Mouse (Mus musculus): ENCODE measurements around the gene Alk. TPM values are rescaled to one million over a fixed set of nuclear protein-coding genes. Genes with fewer than 3 reads are reported as not detected.

Gene Alk
- polyA plus RNA-seq, 1 experiment from 2014 or later = 0.07 TPM

GRCm38 (mm10) chr17:72180200-72180599 is 424.2 kb downstream of the Alk start:
- H3K9me3 ChIP-seq (ENCODE audit: low read length) = no peaks in the 10 kb centered on the region
- H3K36me3 ChIP-seq (replicated peaks; ENCODE audit: insufficient read depth, low read length) = no peaks in the 10 kb centered on the region
- no peak overlapping the region for H3K4me3 ChIP-seq (ENCODE audit: low read depth, low read length)
- H3K9ac ChIP-seq (replicated peaks) = no peak overlapping the region
- no peak for ATAC-seq
- WGBS (ENCODE audit: insufficient replicate concordance) = 85% methylated on average over 9 of the region's 9 CpGs
- TF ChIP-seq EP300 (IDR thresholded peaks at IDR 0.05; ENCODE audit: low read depth) (no peak), CTCF (IDR thresholded peaks at IDR 0.05; ENCODE audit: low read depth) (no peak)
- H3K4me2 ChIP-seq (ENCODE audit: low read depth, low read length) = no peak overlapping the region
- no peaks in the 10 kb centered on the region for H3K27me3 ChIP-seq (ENCODE audit: insufficient read depth, low read length)
- no peak for DNase-seq
- no peak overlapping the region for H3K27ac ChIP-seq (ENCODE audit: low read depth)
- H3K4me1 ChIP-seq (ENCODE audit: insufficient read depth) = no peaks in the 10 kb centered on the region

GRCm38 (mm10) chr17:72179722-72180140 is 424.7 kb downstream of the Alk start:
- no peaks in the 10 kb centered on the region for H3K27me3 ChIP-seq (ENCODE audit: insufficient read depth, low read length)
- H3K9ac ChIP-seq (replicated peaks) = no peak overlapping the region
- H3K4me2 ChIP-seq (ENCODE audit: low read depth, low read length) = no peak overlapping the region
- TF ChIP-seq EP300 (IDR thresholded peaks at IDR 0.05; ENCODE audit: low read depth) = no peak
- TF ChIP-seq CTCF (IDR thresholded peaks at IDR 0.05; ENCODE audit: low read depth) = no peak
- no peaks in the 10 kb centered on the region for H3K9me3 ChIP-seq (ENCODE audit: low read length)
- H3K4me3 ChIP-seq (ENCODE audit: low read depth, low read length) = no peak overlapping the region
- H3K4me1 ChIP-seq (ENCODE audit: insufficient read depth) = no peaks in the 10 kb centered on the region
- WGBS (ENCODE audit: insufficient replicate concordance) = 50% methylated on average over 14 of the region's 14 CpGs
- H3K27ac ChIP-seq (ENCODE audit: low read depth) = no peak overlapping the region
- no peaks in the 10 kb centered on the region for H3K36me3 ChIP-seq (replicated peaks; ENCODE audit: insufficient read depth, low read length)
- ATAC-seq (no peak), DNase-seq (no peak)

GRCm38 (mm10) chr17:72173778-72174177 is 430.6 kb downstream of the Alk start:
- Histone ChIP-seq H3K4me3 (ENCODE audit: low read depth, low read length) (no peak overlapping the region), H3K27me3 (ENCODE audit: insufficient read depth, low read length) (no peaks in the 10 kb centered on the region), H3K9me3 (ENCODE audit: low read length) (no peaks in the 10 kb centered on the region), H3K4me2 (ENCODE audit: low read depth, low read length) (no peak overlapping the region), H3K9ac (replicated peaks) (no peak overlapping the region), H3K36me3 (replicated peaks; ENCODE audit: insufficient read depth, low read length) (no peaks in the 10 kb centered on the region), H3K27ac (ENCODE audit: low read depth) (no peak overlapping the region), H3K4me1 (ENCODE audit: insufficient read depth) (no peaks in the 10 kb centered on the region)
- 75% methylated on average over 3 of the region's 3 CpGs for WGBS (ENCODE audit: insufficient replicate concordance)
- ATAC-seq (no peak), DNase-seq (no peak)
- TF ChIP-seq CTCF (IDR thresholded peaks at IDR 0.05; ENCODE audit: low read depth) (no peak), EP300 (IDR thresholded peaks at IDR 0.05; ENCODE audit: low read depth) (no peak)

GRCm38 (mm10) chr17:72168152-72168551 is 436.3 kb downstream of the Alk start:
- no peak overlapping the region for H3K4me2 ChIP-seq (ENCODE audit: low read depth, low read length)
- DNase-seq = no peak
- H3K36me3 ChIP-seq (replicated peaks; ENCODE audit: insufficient read depth, low read length) = no peaks in the 10 kb centered on the region
- no peak overlapping the region for H3K27ac ChIP-seq (ENCODE audit: low read depth)
- TF ChIP-seq EP300 (IDR thresholded peaks at IDR 0.05; ENCODE audit: low read depth) (no peak), CTCF (IDR thresholded peaks at IDR 0.05; ENCODE audit: low read depth) (no peak)
- 70% methylated on average over 5 of the region's 5 CpGs for WGBS (ENCODE audit: insufficient replicate concordance)
- no peak overlapping the region for H3K4me3 ChIP-seq (ENCODE audit: low read depth, low read length)
- H3K27me3 ChIP-seq (ENCODE audit: insufficient read depth, low read length) = no peaks in the 10 kb centered on the region
- no peaks in the 10 kb centered on the region for H3K9me3 ChIP-seq (ENCODE audit: low read length)
- no peak overlapping the region for H3K9ac ChIP-seq (replicated peaks)
- ATAC-seq = no peak
- H3K4me1 ChIP-seq (ENCODE audit: insufficient read depth) = no peaks in the 10 kb centered on the region

GRCm38 (mm10) chr17:72158857-72159385 is 445.5 kb downstream of the Alk start:
- WGBS (ENCODE audit: insufficient replicate concordance) = 34% methylated on average over 5 of the region's 5 CpGs
- no peak for ATAC-seq
- H3K9me3 ChIP-seq (ENCODE audit: low read length) = no peaks in the 10 kb centered on the region

GRCm38 (mm10) chr17:72157830-72158629 is 446.4 kb downstream of the Alk start:
- no peaks in the 10 kb centered on the region for H3K36me3 ChIP-seq (replicated peaks; ENCODE audit: insufficient read depth, low read length)
- no peaks in the 10 kb centered on the region for H3K27me3 ChIP-seq (ENCODE audit: insufficient read depth, low read length)
- no peaks in the 10 kb centered on the region for H3K9me3 ChIP-seq (ENCODE audit: low read length)
- DNase-seq (no peak), ATAC-seq (no peak)
- H3K4me3 ChIP-seq (ENCODE audit: low read depth, low read length) = no peak overlapping the region
- no peak overlapping the region for H3K9ac ChIP-seq (replicated peaks)
- H3K4me1 ChIP-seq (ENCODE audit: insufficient read depth) = no peaks in the 10 kb centered on the region
- H3K27ac ChIP-seq (ENCODE audit: low read depth) = no peak overlapping the region
- whole genome bisulfite sequencing (ENCODE audit: insufficient replicate concordance) = 56% methylated on average over 10 of the region's 10 CpGs
- no peak overlapping the region for H3K4me2 ChIP-seq (ENCODE audit: low read depth, low read length)
- TF ChIP-seq EP300 (IDR thresholded peaks at IDR 0.05; ENCODE audit: low read depth) (no peak), CTCF (IDR thresholded peaks at IDR 0.05; ENCODE audit: low read depth) (no peak)

More at GRCm38 (mm10) chr17:72158857-72159385, 445.5 kb downstream of the Alk start:
- TF ChIP-seq EP300 (IDR thresholded peaks at IDR 0.05; ENCODE audit: low read depth) = no peak
- Histone ChIP-seq H3K27me3 (ENCODE audit: insufficient read depth, low read length) (no peaks in the 10 kb centered on the region), H3K4me2 (ENCODE audit: low read depth, low read length) (no peak overlapping the region), H3K9ac (replicated peaks) (no peak overlapping the region), H3K4me3 (ENCODE audit: low read depth, low read length) (no peak overlapping the region), H3K27ac (ENCODE audit: low read depth) (no peak overlapping the region), H3K4me1 (ENCODE audit: insufficient read depth) (no peaks in the 10 kb centered on the region), H3K36me3 (replicated peaks; ENCODE audit: insufficient read depth, low read length) (no peaks in the 10 kb centered on the region)
- DNase-seq = no peak

All from liver, postnatal 0 days (tissue).